Mouse (Mus musculus) megakaryocyte progenitor cell, adult 5-6 weeks (primary cell): ENCODE measurements around the gene Fam136a. TPM values are rescaled to one million over a fixed set of nuclear protein-coding genes. Genes with fewer than 3 reads are reported as not detected.
"Not testable (repeated sequence)": the region's sequence is repeated elsewhere in the genome, so short reads cannot be mapped to it uniquely, and the experiment has no call there.

Experiments
- ATAC-seq: replicated peaks from 2 replicates; pipeline ENCODE4 v1.8.0; 2016; ENCODE audit warnings: mild to moderate bottlenecking, moderate TSS enrichment, inconsistent platforms; ENCODE audit not compliant: poor library complexity
- total RNA-seq, 2 experiments: library from RNA; stranded (forward) in 1 of 2; stranded (reverse) in 1 of 2; fragments of 157-497, 149-512 nt in 1 of 2; fragments of 200-1000 nt in 1 of 2; gene quantifications; 2 replicates each; pipeline versions ENCODE4 v1.2.3 to v1.2.4; 2015 to 2017

Gene Fam136a
- 55.2 and 59.2 TPM in 2 replicates for total RNA-seq (2015)
- total RNA-seq (2017): 78.4 and 102 TPM in 2 replicates

GRCm38 (mm10) chr6:86365371-86366124 is at the start of gene Fam136a:
Gene Fam136a (plus strand): TSS chr6:86365646.
- ATAC-seq: peak; percentile 95

- no peak for ATAC-seq
Measured at GRCm38 (mm10) chr6:86317066-86317465, 48.4 kb upstream of the Fam136a start.

GRCm38 (mm10) chr6:86318855-86319254 is 46.6 kb upstream of the Fam136a start:
- ATAC-seq: no peak

GRCm38 (mm10) chr6:86322031-86322563 is 43.3 kb upstream of the Fam136a start:
- ATAC-seq: no peak

- no peak for ATAC-seq
Measured at GRCm38 (mm10) chr6:86322991-86323390, 42.5 kb upstream of the Fam136a start.

GRCm38 (mm10) chr6:86324400-86324799 is 41.0 kb upstream of the Fam136a start:
- no peak for ATAC-seq

GRCm38 (mm10) chr6:86325646-86326045 is 39.8 kb upstream of the Fam136a start:
- no peak for ATAC-seq

GRCm38 (mm10) chr6:86326866-86327265 is 38.6 kb upstream of the Fam136a start:
- ATAC-seq: no peak

GRCm38 (mm10) chr6:86328369-86328768 is 37.1 kb upstream of the Fam136a start:
- ATAC-seq: no peak

GRCm38 (mm10) chr6:86329943-86330342 is 35.5 kb upstream of the Fam136a start:
- no peak for ATAC-seq

- no peak for ATAC-seq
Measured at GRCm38 (mm10) chr6:86335121-86335849, 30.2 kb upstream of the Fam136a start.

- ATAC-seq: no peak
Measured at GRCm38 (mm10) chr6:86335860-86336259, 29.6 kb upstream of the Fam136a start.

GRCm38 (mm10) chr6:86336340-86336739 is 29.1 kb upstream of the Fam136a start:
- ATAC-seq: not testable (repeated sequence)

GRCm38 (mm10) chr6:86343656-86344055 is 21.8 kb upstream of the Fam136a start:
- ATAC-seq: no peak

- ATAC-seq: no peak
Measured at GRCm38 (mm10) chr6:86346063-86346462, 19.4 kb upstream of the Fam136a start.

- ATAC-seq: peak; percentile 81
Measured at GRCm38 (mm10) chr6:86349257-86349656, 16.2 kb upstream of the Fam136a start.

- 0 out of 2 replicates have a peak, but pooled peaks have one; percentile 37 for ATAC-seq
Measured at GRCm38 (mm10) chr6:86354948-86355347, 10.5 kb upstream of the Fam136a start.

- 0 out of 2 replicates have a peak, but pooled peaks have one; percentile 31 for ATAC-seq
Measured at GRCm38 (mm10) chr6:86356956-86357355, 8.5 kb upstream of the Fam136a start.

- no peak for ATAC-seq
Measured at GRCm38 (mm10) chr6:86360691-86361090, 4.8 kb upstream of the Fam136a start.

GRCm38 (mm10) chr6:86361373-86361772 is 4.1 kb upstream of the Fam136a start:
- no peak for ATAC-seq

- peak; percentile 69 for ATAC-seq
Measured at GRCm38 (mm10) chr6:86364442-86365141, 854 bp upstream of the Fam136a start.
